Mouse (Mus musculus): ENCODE measurements at regions not wholly inside any gene's neighbourhood (a gene's known extent, or its start where the extent isn't known, plus 50 kb on each side); places are given as distances from the start of the nearest gene placed in this dataset.
A peak's percentile ranks its signal among the peaks of the same experiment; 100 is the strongest.

DNA sequence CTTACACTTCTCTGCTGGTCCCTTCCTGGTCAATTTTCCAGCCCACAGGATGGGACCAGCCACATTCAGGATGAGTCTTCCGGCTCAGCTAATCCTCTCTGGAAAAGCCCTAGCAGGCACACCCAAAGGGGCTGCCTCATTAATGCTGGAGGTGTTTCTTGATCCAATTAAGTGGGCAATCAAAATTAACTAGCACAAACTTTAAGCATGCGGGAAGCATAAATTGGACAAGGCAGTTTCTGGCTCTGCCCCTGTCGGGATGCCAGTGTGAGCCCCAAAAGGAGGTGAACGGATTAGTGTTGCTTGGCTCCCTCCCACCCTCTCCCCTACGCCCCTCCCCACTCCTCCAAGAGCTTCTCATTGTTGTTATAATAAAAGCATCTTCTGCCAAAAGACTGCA lies 262.5 kb upstream of the Id4 start:
- no peak for DNase-seq

DNA sequence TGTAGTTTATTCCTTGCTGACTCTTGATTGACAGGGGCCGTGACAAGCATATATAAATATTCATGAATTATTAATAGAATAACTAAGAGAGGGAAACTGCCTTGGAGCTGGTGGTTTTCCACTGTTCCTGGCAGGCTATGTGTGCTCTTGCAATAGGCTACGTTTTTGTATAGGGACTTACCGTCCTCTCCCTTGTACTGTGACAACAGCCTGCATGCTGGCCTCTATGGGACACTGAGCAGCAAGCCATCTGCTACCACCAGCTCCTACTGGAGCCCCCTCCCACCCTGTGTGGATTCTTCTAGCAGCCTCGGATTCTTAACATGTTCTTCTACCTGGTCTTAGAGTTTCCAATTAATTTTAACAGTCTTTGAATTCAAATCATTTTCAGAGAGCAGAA lies 261.6 kb upstream of the Id4 start:
- no peak for DNase-seq

DNA sequence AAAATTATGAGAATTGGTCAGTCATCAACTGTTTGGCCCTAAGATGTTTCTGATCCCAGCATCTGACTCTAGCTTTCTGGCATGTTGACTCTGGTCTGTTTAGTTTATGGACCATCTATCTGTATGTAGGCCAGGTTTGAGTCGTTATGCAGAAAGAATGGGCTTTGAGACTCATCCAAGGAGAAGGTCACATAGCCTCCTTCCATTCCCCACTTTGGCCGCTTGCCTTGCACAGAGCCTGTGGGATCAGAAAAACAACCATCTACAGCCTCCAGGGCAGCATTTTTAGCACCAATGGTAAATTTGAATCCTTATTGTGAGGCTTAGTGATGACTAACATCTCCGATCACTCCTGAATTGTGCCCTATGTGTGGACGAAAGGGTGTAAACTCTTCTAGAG lies 257.9 kb upstream of the Id4 start:
- no peak for DNase-seq

DNA sequence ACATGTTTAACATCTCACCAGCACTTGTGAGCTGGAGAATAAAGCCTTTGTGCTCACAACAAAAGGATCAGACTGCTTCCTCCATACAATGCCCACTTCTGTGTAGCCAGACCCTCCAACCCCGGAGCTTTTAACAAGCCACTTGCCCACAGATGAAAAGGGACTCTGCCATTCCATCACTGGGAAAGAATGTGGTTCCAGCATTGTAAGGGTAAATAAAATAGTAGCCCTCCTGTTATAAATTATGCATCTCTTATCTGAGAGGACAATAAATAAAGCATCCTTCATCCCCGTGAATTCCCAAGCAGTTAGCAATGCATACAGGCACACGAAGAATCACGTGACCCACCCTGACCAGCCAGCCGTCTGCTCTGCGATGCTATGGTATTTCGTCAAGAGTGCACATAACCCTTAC lies 247.7 kb upstream of the Id4 start:
- DNase-seq, result no peak

DNA sequence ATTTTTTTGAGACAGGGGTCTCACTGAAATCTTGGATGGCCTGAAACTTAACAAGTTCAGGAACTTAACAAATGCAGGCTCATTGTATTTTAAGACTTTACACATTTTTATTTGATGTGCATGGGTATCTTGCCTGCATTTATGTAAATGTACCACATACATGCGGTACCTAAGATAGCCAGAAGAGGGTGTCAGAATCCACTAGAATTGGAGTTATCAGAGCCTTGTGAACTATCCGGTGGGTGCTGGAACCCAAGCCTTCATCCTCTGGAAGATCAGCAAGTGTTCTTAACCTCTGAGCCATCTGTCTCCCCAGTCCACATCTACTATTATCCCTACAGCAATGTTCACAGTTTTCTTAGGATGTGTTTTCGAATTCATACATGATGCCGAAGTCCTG lies 245.7 kb upstream of the Id4 start:
- DNase-seq, result no peak

DNA sequence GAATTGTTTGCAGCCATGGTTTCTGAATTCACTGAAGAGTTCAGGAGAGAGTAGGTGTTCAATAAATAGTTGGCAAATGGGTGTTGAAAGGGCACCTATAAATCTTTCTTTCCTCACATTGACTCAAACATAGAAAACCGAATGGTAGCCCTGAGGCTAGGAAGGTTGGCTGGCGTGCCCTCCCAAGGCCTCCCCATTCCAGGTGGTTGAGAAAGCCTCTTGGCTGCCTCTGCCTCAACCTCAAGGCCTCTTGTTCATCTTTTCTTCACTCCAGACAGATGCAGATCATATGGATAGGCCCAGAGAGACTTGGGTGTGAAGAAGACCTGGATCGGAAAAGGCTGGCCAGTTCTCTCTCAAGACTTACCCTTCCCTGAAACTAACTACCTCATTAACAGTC lies 245.0 kb upstream of the Id4 start:
- DNase-seq, result no peak

DNA sequence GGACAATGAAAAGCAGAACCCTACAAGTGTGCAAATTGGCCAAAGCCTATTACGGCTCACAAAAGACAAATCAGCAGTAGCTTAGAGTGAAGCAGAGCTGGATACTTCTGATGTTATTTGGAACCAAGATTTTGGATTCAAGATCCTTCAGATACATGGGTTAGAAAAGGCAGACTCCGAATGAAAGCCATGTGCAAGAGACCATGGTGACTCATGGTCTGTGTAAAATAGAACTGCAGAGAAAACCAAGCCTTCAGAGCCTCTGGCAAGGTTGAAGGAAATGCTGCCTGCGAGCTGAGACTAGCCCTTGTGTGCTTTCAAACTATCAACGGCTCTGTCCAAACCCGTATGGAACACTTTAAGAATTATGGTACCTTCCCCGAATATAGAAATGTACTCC lies 244.4 kb upstream of the Id4 start:
- DNase-seq, result no peak

DNA sequence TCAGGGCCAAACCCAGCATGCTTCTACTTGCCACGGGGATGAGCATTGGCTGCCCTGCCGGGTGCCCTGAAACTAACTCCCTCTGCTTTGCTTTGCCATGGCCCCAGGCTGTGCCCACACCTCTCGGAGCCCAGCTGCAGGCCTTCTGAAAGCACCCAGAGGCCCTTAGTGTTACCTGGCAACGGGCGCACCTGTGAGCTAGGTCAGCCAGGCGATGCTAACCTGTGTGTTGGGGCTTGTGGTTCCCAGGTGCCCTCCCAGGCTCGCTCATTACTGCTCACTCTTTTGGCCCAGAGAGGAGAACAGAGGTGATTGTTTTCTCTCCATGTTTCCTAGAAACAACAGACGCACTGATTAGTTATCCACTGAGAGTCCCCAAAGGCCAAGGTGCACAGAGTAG lies 243.4 kb upstream of the Id4 start:
- no peak for DNase-seq

DNA sequence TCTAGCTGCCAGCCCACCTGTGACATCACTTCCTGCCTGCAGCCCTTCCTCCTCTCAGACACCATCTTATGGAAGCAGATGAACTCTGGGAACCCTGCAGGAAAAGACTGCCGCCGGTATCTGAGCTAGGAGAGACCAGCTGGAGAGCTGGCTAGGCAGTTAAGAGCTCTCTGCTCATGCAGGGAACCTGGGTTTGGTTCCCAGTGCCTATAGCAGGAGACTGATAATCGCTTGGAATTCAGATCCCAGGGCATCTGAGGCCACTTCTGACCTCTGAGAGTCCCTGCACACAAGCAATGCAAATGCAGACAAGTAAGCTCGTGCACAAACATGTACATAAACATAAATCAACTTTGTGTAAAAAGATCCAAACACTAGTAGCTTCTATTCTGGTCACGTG lies 242.4 kb upstream of the Id4 start:
- DNase-seq, result no peak

DNA sequence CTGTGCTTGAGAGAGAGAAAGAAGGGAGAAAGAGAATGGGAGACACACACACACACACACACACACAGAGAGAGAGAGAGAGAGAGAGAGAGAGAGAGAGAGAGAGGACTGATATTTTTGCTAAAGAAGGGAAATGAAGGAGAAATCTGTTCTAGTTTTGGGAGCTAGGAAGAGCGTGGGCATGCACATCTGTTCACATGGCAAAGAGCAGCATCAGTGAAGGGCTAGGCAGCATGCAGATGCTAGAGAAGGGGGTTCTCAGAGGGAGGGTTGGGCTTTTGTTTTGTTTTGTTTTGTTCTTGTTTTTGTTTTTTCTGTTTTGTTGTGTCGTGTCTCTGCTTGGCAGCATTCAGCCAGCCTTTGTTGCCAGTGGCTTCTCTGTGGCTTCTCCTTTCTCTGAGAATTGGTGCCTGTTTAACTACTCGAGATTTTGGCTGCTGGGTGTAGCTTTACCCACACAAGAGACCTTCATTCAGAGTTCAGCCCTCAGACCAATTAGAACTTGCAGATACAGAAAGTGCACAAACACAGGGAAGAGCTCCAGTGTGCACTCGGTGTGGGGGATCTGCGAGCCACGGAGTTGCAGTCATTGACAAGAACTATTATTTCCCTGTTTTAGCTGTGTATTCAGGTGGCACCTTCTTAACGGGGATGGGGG lies 237.9 kb upstream of the Id4 start:
- DNase-seq, result no peak

DNA sequence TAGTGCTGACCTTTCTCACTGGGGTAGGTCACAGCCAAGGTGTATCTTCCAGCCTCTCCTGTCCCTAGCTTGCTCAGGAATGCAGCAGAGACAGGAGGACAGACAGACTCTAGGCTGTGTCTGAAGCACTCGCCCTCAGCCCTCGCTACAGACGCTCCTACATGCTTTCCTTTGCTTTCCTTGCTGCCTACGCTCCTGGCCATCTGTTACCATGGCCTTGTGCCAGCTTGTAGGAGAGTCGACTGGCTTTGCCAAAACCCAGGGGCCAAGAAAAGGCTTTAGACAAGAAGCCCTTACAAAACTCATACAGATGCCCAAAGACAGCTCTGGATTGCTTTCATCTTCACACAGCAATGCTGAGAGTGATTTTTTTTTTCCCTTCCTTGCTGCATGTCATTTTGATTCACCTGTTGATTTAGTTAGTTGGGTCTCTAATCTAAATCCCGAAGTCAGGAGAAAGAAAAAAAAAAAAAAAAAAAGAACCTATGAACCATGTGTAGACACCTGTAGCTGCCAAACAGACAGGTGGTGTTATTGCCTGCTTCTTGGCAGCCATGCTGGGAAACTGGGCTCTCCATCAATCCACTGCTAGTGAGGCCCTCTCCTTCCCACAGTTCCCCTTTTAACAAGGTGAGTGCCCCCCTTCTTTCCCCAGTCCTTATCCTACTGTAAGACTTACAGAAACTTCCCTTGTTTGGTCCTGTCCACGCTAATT lies 233.1 kb upstream of the Id4 start:
- peak; percentile 79 to 86 for DNase-seq

DNA sequence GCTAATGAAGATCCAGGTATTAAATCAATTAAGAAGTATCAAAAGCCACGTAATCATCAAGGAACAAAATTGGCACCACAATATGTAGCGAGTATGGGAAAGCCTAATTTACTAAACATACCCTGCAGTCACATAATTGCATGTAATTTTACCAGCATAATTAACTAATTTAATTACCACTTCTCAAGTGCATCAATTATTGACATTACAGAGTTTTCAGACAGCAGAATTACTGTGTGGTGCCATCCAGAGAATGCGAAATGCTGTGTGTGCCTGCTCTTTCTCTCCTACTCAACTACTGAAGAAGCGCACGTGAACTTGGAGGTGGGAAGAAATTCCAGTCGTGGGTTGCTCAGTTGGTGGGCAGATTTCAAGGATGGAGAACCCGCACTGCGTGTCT lies 229.5 kb upstream of the Id4 start:
- no peak for DNase-seq

DNA sequence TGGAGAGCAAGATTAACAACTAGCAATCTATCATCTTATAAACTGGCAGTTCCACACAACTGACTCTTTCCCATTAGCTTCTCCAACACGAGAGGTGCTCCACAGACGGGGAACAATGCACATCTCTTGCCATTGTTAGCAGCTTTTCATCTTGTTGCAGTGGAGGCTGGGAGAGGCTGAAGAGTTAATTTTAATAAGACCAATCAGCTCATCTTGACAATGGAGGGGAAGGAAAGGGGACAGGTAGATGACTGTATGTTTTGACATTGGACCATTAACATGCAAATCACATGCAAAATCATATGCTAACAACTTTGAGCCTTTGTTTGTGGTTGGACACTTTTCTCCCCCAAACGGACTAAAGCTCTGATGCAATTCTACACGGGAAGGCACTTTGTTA lies 218.9 kb upstream of the Id4 start:
- no peak for DNase-seq

DNA sequence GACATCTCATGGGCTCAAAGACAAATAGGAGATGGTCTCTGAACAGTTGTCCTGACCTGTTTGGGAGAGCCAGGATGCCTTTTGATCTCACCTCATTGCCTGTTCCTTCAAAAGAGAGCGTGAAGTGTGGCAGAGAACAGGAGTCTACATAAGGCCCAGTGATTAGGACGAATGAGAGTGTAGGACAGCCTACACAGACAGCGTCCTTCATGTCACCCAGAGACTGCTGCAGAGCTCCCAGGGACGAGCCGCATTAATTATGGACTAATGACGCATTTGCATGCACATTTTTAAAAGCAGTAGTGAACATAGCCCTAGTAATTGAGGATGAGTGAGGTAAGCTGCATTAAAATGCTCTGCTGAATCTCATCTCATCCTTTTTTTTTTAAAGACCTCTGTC lies 218.5 kb upstream of the Id4 start:
- DNase-seq, result no peak

DNA sequence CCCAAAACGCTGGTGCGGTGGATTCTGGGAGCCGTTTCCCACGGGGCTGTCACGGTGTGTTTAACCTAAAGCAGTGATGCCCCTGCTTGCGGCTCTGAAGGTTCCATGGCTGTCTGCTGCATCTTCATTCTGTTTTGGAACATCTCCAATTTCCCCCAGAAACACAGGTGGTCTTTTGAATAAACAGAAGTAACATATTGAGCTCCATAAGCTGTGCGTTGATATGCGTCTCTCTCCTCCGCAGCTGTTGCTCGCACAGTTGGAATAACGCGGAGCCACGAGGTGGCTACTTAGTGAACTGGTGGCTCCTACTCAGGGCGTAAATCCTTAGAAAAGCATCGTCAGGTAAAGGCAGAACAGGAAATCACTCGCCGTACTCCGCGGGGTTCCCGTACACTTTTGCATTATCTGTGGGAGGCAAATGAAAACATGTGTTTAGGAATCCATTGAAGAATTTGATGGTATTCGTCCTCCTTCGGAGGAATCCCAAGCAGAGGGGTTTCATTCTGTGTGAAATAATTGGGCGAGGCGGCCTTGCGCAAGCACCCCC lies 214.8 kb upstream of the Id4 start:
- DNase-seq, result no peak

DNA sequence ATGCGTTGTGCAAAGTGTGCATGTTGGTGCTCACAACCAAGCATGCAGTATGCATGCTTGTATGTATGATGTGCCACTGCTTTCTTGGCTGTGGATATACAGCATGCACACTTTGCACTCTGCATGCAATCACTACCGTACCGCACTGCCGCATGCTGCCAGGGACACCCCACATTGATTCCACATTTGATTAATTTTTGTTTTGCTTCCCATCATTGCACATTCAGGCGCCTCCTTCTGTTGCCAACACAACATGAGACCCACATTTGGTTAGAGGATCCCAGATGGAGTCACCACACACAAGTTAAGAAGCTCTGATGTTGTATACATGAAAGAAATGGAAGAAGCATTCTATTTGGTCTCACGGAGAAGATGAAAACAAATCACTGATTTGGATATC lies 211.2 kb upstream of the Id4 start:
- DNase-seq, result no peak

DNA sequence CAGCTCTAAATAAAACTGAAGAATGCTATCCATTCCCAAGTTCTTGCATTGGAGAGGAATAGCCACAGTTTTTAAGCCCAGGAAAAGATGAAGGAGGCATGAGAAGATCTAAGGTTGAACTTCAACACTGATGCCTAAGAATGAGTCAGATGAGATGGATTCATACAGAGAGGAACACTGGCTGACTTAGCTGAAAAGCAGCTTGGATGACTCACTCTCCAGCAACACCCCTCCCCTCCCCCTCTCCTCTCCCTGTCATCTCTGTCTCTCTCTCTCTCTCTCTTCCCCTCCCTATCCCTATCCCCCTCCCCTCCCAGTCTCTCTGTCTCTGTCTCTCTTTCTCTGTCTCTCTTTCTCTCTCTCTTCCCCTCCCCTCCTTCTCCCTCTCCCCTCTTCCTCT lies 186.4 kb upstream of the Id4 start:
- DNase-seq, result no peak

DNA sequence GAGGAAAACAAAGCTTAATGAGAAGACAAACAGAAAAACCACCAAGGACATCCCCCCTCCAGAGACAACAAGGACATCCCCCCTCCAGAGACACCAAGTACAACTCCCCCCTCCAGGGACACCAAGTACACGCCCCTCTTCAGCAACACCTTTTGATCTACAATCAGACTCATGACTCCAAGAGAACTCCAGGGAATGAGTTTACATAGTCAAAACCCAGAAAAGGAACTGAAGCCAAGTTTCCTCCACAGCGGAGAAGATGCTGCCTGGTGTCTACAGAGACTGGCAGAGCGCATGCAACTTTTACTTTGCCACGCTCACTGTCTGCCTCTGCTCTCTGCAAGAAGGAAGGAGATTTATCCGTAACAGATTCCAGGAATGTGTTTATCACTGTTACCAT lies 185.7 kb upstream of the Id4 start:
- DNase-seq, result no peak

DNA sequence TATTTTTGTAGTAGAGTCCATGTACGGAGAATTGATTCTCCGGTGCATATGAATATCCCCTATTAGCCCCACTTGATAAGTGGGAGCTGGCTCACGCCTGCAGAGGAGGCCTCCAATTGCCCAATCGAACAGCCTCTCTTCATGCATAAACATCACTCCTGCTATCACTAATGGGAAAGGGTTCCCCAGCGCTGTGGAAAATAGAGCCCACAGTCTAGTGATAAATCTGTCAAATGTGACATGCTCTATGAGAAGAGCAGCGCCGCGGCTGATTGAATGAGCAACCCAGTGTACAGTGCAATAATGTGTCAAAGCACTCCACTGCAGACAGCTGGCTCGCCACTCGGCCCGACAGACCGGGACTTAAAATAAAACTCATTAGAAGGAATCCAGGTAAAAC lies 182.8 kb upstream of the Id4 start:
- no peak for DNase-seq

DNA sequence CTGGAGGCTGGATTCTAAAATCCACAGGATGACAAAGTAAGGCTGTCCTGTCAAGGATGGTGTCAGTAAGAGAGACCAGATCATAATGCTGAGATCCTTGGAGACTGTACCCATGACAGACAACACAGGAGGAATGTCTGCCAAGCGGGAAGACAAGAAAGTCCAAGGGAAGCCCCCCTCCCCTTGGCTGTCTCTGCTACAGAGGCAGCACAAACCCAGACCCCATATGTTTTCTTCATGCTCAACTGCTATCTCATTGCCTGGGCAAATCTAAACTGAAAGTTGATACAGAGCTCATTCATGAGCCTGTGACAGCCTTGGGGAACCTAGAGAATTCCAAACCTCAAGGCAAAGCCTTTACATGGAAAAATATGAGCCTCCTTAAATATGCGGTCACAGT lies 177.7 kb upstream of the Id4 start:
- no peak for DNase-seq

DNA sequence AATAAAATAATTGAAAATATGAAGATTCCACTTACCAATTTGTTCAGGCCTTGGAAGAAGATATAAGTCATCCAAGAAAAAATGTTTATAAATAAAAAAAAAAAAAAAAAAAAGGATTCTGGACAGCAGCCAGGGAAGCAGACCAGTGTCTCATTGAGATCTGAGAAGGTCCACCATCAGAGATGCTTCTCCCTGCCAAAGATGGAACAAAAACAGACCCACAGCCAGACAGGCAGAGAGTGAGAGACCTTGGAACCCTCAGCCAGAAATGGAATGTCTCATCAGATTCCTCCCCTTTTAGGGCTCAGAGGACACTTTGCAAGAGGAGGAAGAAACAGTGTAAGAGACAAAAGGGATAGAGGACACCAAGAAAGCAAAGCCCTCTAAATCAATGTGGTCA lies 177.2 kb upstream of the Id4 start:
- DNase-seq, result no peak

DNA sequence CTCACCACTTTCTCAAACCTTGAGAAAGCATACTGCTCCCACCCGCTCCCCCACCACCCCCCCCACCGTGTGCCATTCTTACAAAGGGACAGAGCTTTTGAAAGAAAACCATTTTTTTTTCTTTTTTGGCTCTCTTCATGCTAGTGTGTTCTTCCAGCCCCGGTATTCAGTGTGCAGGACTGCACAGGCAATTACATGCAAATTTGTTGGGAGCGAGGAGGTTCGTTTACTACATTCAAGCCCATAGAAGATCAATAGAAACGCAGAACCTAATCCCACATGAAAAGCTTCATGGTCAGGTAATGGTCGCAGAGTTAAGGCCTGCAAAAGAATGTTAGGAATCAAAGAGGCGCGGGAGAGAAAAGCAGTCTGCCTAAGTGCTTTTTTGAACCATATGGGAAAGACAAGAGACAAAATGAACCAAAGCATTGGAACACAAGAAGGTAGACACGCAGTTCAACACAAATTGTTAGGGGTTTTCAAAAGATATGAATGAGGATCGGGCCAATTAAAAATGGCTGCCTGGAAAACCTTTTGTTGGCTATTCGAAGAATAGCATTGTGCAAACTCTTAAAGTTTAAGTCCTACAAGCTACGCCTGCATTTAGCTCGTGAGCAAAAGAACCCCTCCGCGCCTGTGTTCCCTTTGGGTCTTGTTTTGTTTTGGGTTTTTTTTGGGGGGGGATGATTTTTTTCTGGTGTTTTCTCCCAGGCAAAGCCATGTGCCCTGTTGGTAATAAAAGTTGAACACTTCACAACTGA lies 166.6 kb upstream of the Id4 start:
- no peak for DNase-seq

DNA sequence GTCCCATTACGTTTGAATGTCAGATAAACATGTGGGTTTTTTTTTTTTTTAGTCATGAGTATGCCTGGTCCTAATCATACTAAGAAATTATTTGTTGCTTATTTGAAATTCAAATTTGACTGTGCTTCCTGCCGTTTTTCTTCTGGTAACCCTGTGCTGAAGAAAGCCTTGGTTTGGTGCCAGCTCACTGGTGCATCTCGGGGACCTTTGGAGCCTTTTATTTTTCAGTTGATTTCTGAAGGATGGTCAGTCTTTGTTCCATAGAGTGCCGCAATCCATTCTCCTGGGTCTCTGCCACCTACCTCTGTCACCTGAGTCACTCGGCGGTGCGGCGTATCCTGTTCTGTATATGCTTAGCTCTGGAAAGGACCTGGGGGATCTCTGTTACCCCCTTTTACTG lies 158.9 kb upstream of the Id4 start:
- DNase-seq, result no peak

DNA sequence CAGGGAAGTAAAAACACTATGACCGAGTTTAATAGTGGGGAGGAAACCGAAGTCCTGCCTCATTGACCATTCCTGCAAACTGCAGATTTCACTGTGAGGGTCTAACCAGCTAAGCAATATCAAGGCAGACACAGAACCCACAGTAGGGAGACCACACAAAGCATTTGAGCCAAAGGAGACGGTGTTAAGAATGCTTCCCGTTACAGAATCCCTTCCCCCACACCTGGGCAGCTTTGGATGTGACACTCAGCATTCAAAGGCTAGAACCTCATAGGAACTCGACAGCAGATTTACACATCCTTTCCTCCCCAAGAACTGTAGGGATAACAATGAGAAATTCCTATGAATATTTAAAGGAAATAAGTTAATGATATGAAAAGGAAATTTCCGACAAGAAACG lies 158.5 kb upstream of the Id4 start:
- no peak for DNase-seq
